Mouse (Mus musculus): ENCODE data around the gene Acta1. TPM values are rescaled to one million over a fixed set of nuclear protein-coding genes. Genes with fewer than 3 reads are reported as not detected.

Acta1 gene
- polyA plus RNA-seq, 1 experiment from 2014 or later: 7.6 TPM

- peak overlapping the region; percentile 51 for H3K4me2 ChIP-seq (replicated peaks; ENCODE audit: low read depth)
- H3K4me3 ChIP-seq (ENCODE audit: low read depth, low read length): no peak overlapping the region
- TF ChIP-seq CTCF (IDR thresholded peaks at IDR 0.05; ENCODE audit: low read depth): no peak
- H3K27ac ChIP-seq (ENCODE audit: low read depth, low read length): no peak overlapping the region
- peaks cover 39% of the 10 kb centered on the region for H3K27me3 ChIP-seq (replicated peaks; ENCODE audit: control insufficient read depth, insufficient read depth, low read length)
- no peaks in the 10 kb centered on the region for H3K4me1 ChIP-seq (replicated peaks; ENCODE audit: control insufficient read depth, insufficient read depth, low read length)
- ATAC-seq: no peak
- peaks cover 2% of the 10 kb centered on the region; the same call in 1 of the 2 replicates for H3K36me3 ChIP-seq (ENCODE audit: control insufficient read depth, insufficient read depth)
- no peaks in the 10 kb centered on the region for H3K9me3 ChIP-seq (ENCODE audit: control insufficient read depth)
- H3K9ac ChIP-seq (ENCODE audit: low read depth, low read length): no peak overlapping the region
- 60% methylated on average over 9 of the region's 9 CpGs for WGBS
These were observed 1.3 kb upstream of the Acta1 start for GRCm38 (mm10) chr8:123895680-123896365.

- no peak for ATAC-seq
- no peak overlapping the region for H3K27ac ChIP-seq (ENCODE audit: low read depth, low read length)
- 68% methylated on average over 4 of the region's 4 CpGs for WGBS
- H3K9me3 ChIP-seq (ENCODE audit: control insufficient read depth): no peaks in the 10 kb centered on the region
- H3K27me3 ChIP-seq (replicated peaks; ENCODE audit: control insufficient read depth, insufficient read depth, low read length): peaks cover 45% of the 10 kb centered on the region
- no peak overlapping the region for H3K9ac ChIP-seq (ENCODE audit: low read depth, low read length)
- no peak overlapping the region for H3K4me2 ChIP-seq (replicated peaks; ENCODE audit: low read depth)
- no peak for TF ChIP-seq CTCF (IDR thresholded peaks at IDR 0.05; ENCODE audit: low read depth)
- no peaks in the 10 kb centered on the region for H3K4me1 ChIP-seq (replicated peaks; ENCODE audit: control insufficient read depth, insufficient read depth, low read length)
- no peaks in the 10 kb centered on the region; the same call in 1 of the 2 replicates for H3K36me3 ChIP-seq (ENCODE audit: control insufficient read depth, insufficient read depth)
- H3K4me3 ChIP-seq (ENCODE audit: low read depth, low read length): no peak overlapping the region
These were observed 679 bp upstream of the Acta1 start for GRCm38 (mm10) chr8:123895230-123895629.

- Histone ChIP-seq H3K27me3 (replicated peaks; ENCODE audit: control insufficient read depth, insufficient read depth, low read length) (peaks cover 51% of the 10 kb centered on the region), H3K27ac (ENCODE audit: low read depth, low read length) (no peak overlapping the region), H3K36me3 (ENCODE audit: control insufficient read depth, insufficient read depth) (no peaks in the 10 kb centered on the region), H3K4me1 (replicated peaks; ENCODE audit: control insufficient read depth, insufficient read depth, low read length) (no peaks in the 10 kb centered on the region), H3K4me3 (ENCODE audit: low read depth, low read length) (no peak overlapping the region), H3K4me2 (replicated peaks; ENCODE audit: low read depth) (no peak overlapping the region), H3K9ac (ENCODE audit: low read depth, low read length) (no peak overlapping the region), H3K9me3 (ENCODE audit: control insufficient read depth) (no peaks in the 10 kb centered on the region)
- WGBS: 80% methylated on average over 11 of the region's 11 CpGs
- TF ChIP-seq CTCF (IDR thresholded peaks at IDR 0.05; ENCODE audit: low read depth): no peak
- ATAC-seq: no peak
These were observed 1.1 kb downstream of the Acta1 start for GRCm38 (mm10) chr8:123893413-123893812.

GRCm38 (mm10) chr8:123892586-123893155 is 1.9 kb downstream of the Acta1 start:
- TF ChIP-seq CTCF (IDR thresholded peaks at IDR 0.05; ENCODE audit: low read depth): peak; percentile 24
- 13% methylated on average over 30 of the region's 30 CpGs for WGBS

GRCm38 (mm10) chr8:123891883-123892585 is 2.5 kb downstream of the Acta1 start:
- no peaks in the 10 kb centered on the region for H3K36me3 ChIP-seq (ENCODE audit: control insufficient read depth, insufficient read depth)
- WGBS: 3% methylated on average over 49 of the region's 49 CpGs
- no peak for ATAC-seq
- no peak overlapping the region for H3K27ac ChIP-seq (ENCODE audit: low read depth, low read length)
- H3K27me3 ChIP-seq (replicated peaks; ENCODE audit: control insufficient read depth, insufficient read depth, low read length): peaks cover 51% of the 10 kb centered on the region
- H3K9ac ChIP-seq (ENCODE audit: low read depth, low read length): no peak overlapping the region
- no peak for TF ChIP-seq CTCF (IDR thresholded peaks at IDR 0.05; ENCODE audit: low read depth)
- peak overlapping the region; percentile 25 for H3K4me3 ChIP-seq (ENCODE audit: low read depth, low read length)
- H3K9me3 ChIP-seq (ENCODE audit: control insufficient read depth): no peaks in the 10 kb centered on the region
- H3K4me2 ChIP-seq (replicated peaks; ENCODE audit: low read depth): peak overlapping the region; percentile 45
- no peaks in the 10 kb centered on the region for H3K4me1 ChIP-seq (replicated peaks; ENCODE audit: control insufficient read depth, insufficient read depth, low read length)

More at GRCm38 (mm10) chr8:123892586-123893155, 1.9 kb downstream of the Acta1 start:
- Histone ChIP-seq H3K27ac (ENCODE audit: low read depth, low read length) (no peak overlapping the region), H3K36me3 (ENCODE audit: control insufficient read depth, insufficient read depth) (no peaks in the 10 kb centered on the region), H3K4me1 (replicated peaks; ENCODE audit: control insufficient read depth, insufficient read depth, low read length) (no peaks in the 10 kb centered on the region), H3K4me2 (replicated peaks; ENCODE audit: low read depth) (0 out of 2 replicates have a peak overlapping the region, but pooled peaks have one; percentile 9), H3K9me3 (ENCODE audit: control insufficient read depth) (no peaks in the 10 kb centered on the region), H3K9ac (ENCODE audit: low read depth, low read length) (no peak overlapping the region), H3K4me3 (ENCODE audit: low read depth, low read length) (no peak overlapping the region; the same call in 1 of the 2 replicates), H3K27me3 (replicated peaks; ENCODE audit: control insufficient read depth, insufficient read depth, low read length) (peaks cover 51% of the 10 kb centered on the region)
- ATAC-seq: no peak

GRCm38 (mm10) chr8:123891271-123891670 is 3.3 kb downstream of the Acta1 start:
- H3K4me2 ChIP-seq (replicated peaks; ENCODE audit: low read depth): peak overlapping the region; percentile 45
- peak overlapping the region; percentile 25; the same call in 1 of the 2 replicates for H3K4me3 ChIP-seq (ENCODE audit: low read depth, low read length)
- WGBS: 2% methylated on average over 11 of the region's 11 CpGs

More at GRCm38 (mm10) chr8:123891271-123891670, 3.3 kb downstream of the Acta1 start:
- Histone ChIP-seq H3K4me1 (replicated peaks; ENCODE audit: control insufficient read depth, insufficient read depth, low read length) (no peaks in the 10 kb centered on the region), H3K9ac (ENCODE audit: low read depth, low read length) (no peak overlapping the region), H3K27ac (ENCODE audit: low read depth, low read length) (no peak overlapping the region), H3K27me3 (replicated peaks; ENCODE audit: control insufficient read depth, insufficient read depth, low read length) (peaks cover 51% of the 10 kb centered on the region), H3K9me3 (ENCODE audit: control insufficient read depth) (no peaks in the 10 kb centered on the region), H3K36me3 (ENCODE audit: control insufficient read depth, insufficient read depth) (no peaks in the 10 kb centered on the region)
- no peak for ATAC-seq
- TF ChIP-seq CTCF (IDR thresholded peaks at IDR 0.05; ENCODE audit: low read depth): no peak
